Mouse (Mus musculus) erythroblast, embryonic 14.5 days (primary cell): ENCODE results near the gene Ust.

Source experiments
- GATA1 ChIP-seq: IDR thresholded peaks from 2 replicates; pipeline ENCODE4 v1.6.1; 2012; ENCODE audit warnings: low read length, inconsistent platforms, mixed read lengths
- TAL1 ChIP-seq: IDR thresholded peaks from 3 replicates; pipeline ENCODE4 v1.6.1; 2012; ENCODE audit warnings: low read length, inconsistent platforms, mixed read lengths

DNA sequence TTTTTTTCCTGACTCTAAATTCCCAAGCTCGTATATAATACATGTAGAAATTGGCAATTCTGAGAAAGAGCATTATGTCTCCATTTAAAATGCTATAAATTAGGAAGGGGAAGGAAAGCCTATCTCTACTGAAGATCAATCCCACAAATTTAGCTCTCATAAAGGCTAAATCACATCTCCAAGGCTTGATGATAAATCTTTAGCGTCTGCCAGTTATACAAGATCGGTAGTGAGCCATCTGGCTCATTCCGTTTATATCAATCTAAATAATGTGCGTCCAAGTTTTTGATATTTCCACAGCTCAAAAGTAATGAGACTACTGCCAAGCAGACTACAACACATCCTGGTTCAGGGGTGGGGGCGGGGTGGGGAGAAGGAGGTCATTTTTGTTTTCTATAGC lies 6.4 kb downstream of the Ust start:
- TF ChIP-seq TAL1 (no peak), GATA1 (no peak)
